Mouse (Mus musculus) liver, adult 2 months (tissue): ENCODE measurements around the gene Slc5a10.

Experiments
- CTCF ChIP-seq: fragments of 200-500 bp; IDR thresholded peaks from 2 replicates; pipeline ENCODE4 v1.5.1; 2011; ENCODE audit warnings: low read depth, low read length, control low read depth
- POLR2A ChIP-seq: fragments of 200-500 bp; IDR thresholded peaks from 2 replicates; pipeline ENCODE4 v1.6.1; 2011; ENCODE audit warnings: low read length, control low read depth; ENCODE audit not compliant: insufficient read depth; ENCODE audit errors: extremely low read depth

GRCm38 (mm10) chr11:61653568-61653967, 67.1 kb downstream of the Slc5a10 start:
- TF ChIP-seq CTCF = no peak
- TF ChIP-seq POLR2A = no peak
